Mouse (Mus musculus) forebrain, embryonic 14.5 days (tissue): Measurements from ENCODE around the gene Il1r1. TPM values are rescaled to one million over a fixed set of nuclear protein-coding genes. Genes with fewer than 3 reads are reported as not detected.

Source experiments
- ATAC-seq: fragments of 200-750 bp; cut with Nextera tagmentation; 2 replicates; pipeline ENCODE4 v1.8.0; 2017; ENCODE audit warnings: mild to moderate bottlenecking, moderate library complexity
- DNase-seq: peaks from one replicate; pipeline ENCODE4 v3.0.0-alpha.2; 2015; ENCODE audit warnings: low spot score
- H3K27ac ChIP-seq: fragments of 300-500 bp; sonication (generic); 2 replicates; pipeline ENCODE4 v1.5.1; 2014; ENCODE audit warnings: low read depth, mild to moderate bottlenecking, control low read depth, low read length, moderate library complexity
- H3K27me3 ChIP-seq: fragments of 300-500 bp; sonication (generic); replicated peaks from 2 replicates; pipeline ENCODE4 v1.6.1; 2014; ENCODE audit warnings: low read length, control low read depth, mixed read lengths; ENCODE audit not compliant: control insufficient read depth, insufficient read depth
- H3K36me3 ChIP-seq: fragments of 300-500 bp; sonication (generic); 2 replicates; pipeline ENCODE4 v1.6.1; 2014; ENCODE audit warnings: low read length, control low read depth; ENCODE audit not compliant: control insufficient read depth, insufficient read depth
- H3K4me1 ChIP-seq: fragments of 300-500 bp; sonication (generic); 2 replicates; pipeline ENCODE4 v1.6.1; 2014; ENCODE audit warnings: antibody characterized with exemption, low read length, control low read depth; ENCODE audit not compliant: control insufficient read depth, insufficient read depth
- H3K4me2 ChIP-seq: fragments of 300-500 bp; sonication (generic); 2 replicates; pipeline ENCODE4 v1.6.1; 2014; ENCODE audit warnings: mild to moderate bottlenecking, control low read depth, low read length
- H3K4me3 ChIP-seq: fragments of 300-500 bp; sonication (generic); 2 replicates; pipeline ENCODE4 v1.5.1; 2014; ENCODE audit warnings: low read depth, low read length, control low read depth
- H3K9ac ChIP-seq: fragments of 300-500 bp; sonication (generic); 2 replicates; pipeline ENCODE4 v1.6.1; 2014; ENCODE audit warnings: mild to moderate bottlenecking, low read length, control low read depth, moderate library complexity
- H3K9me3 ChIP-seq: fragments of 300-500 bp; sonication (generic); replicated peaks from 2 replicates; pipeline ENCODE4 v1.6.1; 2016; ENCODE audit warnings: low read length, control low read depth, mixed read lengths; ENCODE audit not compliant: control insufficient read depth
- WGBS: fragments of 180-500 bp; shearing (Covaris S2); extraction: QIAGEN DNeasy Blood & Tissue Kit; methylation state at CpG from one replicate; pipeline ENCODE4 v1.1.7; 2014; 5-methylcytosine and 5-hydroxymethylcytosine counted together
- polyA plus RNA-seq: library from polyadenylated mRNA; unstranded; fragments of >200 nt; fragmentation: Nextera tagmentation; extraction: Ambion mirVana; gene quantifications from 2 replicates; pipeline ENCODE4 v1.2.1, GENCODE M21; 2014

The Il1r1 gene
- polyA plus RNA-seq, 1 experiment from 2014 or later = 0.70 TPM

- H3K27me3 ChIP-seq = no peaks in the 10 kb centered on the region
- no peak for ATAC-seq
- H3K4me1 ChIP-seq = no peaks in the 10 kb centered on the region
- H3K4me2 ChIP-seq = no peak overlapping the region
- H3K9ac ChIP-seq = no peak overlapping the region
- DNase-seq = no peak
- no peak overlapping the region for H3K4me3 ChIP-seq
- H3K9me3 ChIP-seq = no peaks in the 10 kb centered on the region
- 71% methylated on average over 5 of the region's 5 CpGs for WGBS
- no peaks in the 10 kb centered on the region for H3K36me3 ChIP-seq
- no peak overlapping the region for H3K27ac ChIP-seq
Observed at GRCm38 (mm10) chr1:40190025-40190424, 34.9 kb upstream of the Il1r1 start.

DNA sequence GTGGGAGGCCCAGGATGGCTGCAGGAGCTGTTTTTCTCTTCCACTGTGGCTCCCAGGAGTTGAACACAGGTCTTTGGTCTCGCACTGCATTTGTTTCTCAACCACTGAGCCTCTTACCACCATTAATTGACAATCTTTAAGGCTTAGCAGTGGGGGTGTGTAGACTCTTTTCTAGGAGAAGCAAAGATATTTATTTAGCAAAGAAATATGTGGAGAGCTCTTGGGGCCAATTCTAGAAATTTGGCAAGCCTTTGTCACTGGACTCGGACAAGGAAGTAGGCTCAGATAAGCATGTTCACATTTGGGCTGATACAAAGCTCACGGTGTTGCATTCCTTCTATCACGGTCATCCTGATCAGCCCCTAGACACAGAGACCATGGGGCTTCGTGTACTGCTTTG, 34.0 kb upstream of the Il1r1 start:
- WGBS = 86% methylated on average over 5 of the region's 5 CpGs
- ATAC-seq (no peak), DNase-seq (no peak)
- Histone ChIP-seq H3K4me2 (no peak overlapping the region), H3K9ac (no peak overlapping the region), H3K4me3 (no peak overlapping the region), H3K9me3 (no peaks in the 10 kb centered on the region), H3K4me1 (no peaks in the 10 kb centered on the region), H3K36me3 (no peaks in the 10 kb centered on the region), H3K27me3 (no peaks in the 10 kb centered on the region), H3K27ac (no peak overlapping the region)

GRCm38 (mm10) chr1:40194279-40194678, 30.6 kb upstream of the Il1r1 start:
- Histone ChIP-seq H3K27ac (no peak overlapping the region), H3K27me3 (no peaks in the 10 kb centered on the region), H3K4me1 (no peaks in the 10 kb centered on the region), H3K9me3 (no peaks in the 10 kb centered on the region), H3K36me3 (no peaks in the 10 kb centered on the region), H3K4me2 (no peak overlapping the region), H3K9ac (no peak overlapping the region), H3K4me3 (no peak overlapping the region)
- no peak for ATAC-seq
- no peak for DNase-seq
- 85% methylated on average over 2 of the region's 2 CpGs for WGBS

DNA sequence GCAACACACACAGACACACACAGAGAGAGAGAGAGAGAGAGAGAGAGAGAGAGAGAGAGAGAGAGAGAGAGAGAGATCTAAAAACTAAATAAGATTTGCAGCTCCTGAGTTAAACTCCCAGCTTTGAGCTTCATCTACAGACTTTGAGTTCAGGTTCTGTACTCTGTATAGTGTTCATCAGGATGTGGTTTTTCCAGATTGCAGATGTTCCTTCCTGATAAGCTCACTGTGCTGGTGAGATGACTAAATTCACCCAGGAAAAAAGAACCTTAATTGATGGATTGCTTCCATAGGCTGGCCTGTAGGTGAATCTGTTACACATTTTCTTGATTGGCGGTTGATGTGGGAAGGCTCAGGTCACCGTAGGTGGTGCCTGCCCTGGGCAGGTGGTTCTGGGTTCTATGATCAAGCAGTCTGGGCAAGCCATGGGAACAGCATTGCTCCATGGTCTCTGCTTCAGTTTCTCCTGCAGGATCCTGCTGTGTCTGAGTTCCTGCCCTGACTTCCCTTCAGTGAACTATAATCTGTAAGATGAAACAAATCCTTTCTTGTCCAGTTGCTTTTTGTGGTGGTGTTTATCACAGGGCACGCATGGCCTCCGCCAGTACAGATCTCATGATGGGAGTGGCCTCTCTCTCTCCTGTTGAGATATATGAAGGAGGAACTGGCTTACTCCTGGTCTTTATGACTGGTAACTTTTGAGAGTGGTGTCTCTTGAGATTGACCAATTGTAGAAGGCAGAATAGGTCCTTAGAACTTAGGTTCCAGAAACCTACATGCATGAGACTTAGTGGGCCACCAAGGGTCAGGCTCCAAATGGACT, 11.3 kb upstream of the Il1r1 start:
- DNase-seq (no peak), ATAC-seq (no peak)
- 85% methylated on average over 4 of the region's 4 CpGs for WGBS
- no peaks in the 10 kb centered on the region; the same call in 1 of the 2 replicates for H3K9me3 ChIP-seq
- no peak overlapping the region for H3K4me3 ChIP-seq
- no peaks in the 10 kb centered on the region for H3K36me3 ChIP-seq
- H3K4me1 ChIP-seq = no peaks in the 10 kb centered on the region
- no peak overlapping the region for H3K9ac ChIP-seq
- H3K27ac ChIP-seq = no peak overlapping the region
- H3K27me3 ChIP-seq = no peaks in the 10 kb centered on the region
- no peak overlapping the region for H3K4me2 ChIP-seq

GRCm38 (mm10) chr1:40217521-40217920, 7.4 kb upstream of the Il1r1 start:
- Histone ChIP-seq H3K4me1 (no peaks in the 10 kb centered on the region), H3K27me3 (no peaks in the 10 kb centered on the region), H3K27ac (no peak overlapping the region), H3K9ac (no peak overlapping the region), H3K9me3 (no peaks in the 10 kb centered on the region; the same call in 1 of the 2 replicates), H3K4me2 (no peak overlapping the region), H3K4me3 (no peak overlapping the region), H3K36me3 (no peaks in the 10 kb centered on the region)
- ATAC-seq (no peak), DNase-seq (no peak)
- WGBS = 87% methylated on average over 5 of the region's 5 CpGs

GRCm38 (mm10) chr1:40218603-40219002, 6.3 kb upstream of the Il1r1 start:
- Histone ChIP-seq H3K9me3 (no peaks in the 10 kb centered on the region; the same call in 1 of the 2 replicates), H3K9ac (no peak overlapping the region), H3K4me3 (no peak overlapping the region), H3K4me1 (no peaks in the 10 kb centered on the region), H3K27me3 (no peaks in the 10 kb centered on the region), H3K4me2 (no peak overlapping the region), H3K27ac (no peak overlapping the region), H3K36me3 (no peaks in the 10 kb centered on the region)
- DNase-seq = no peak
- WGBS = 97% methylated on average over 3 of the region's 3 CpGs
- no peak for ATAC-seq

- H3K4me2 ChIP-seq = no peak overlapping the region
- no peaks in the 10 kb centered on the region; the same call in 1 of the 2 replicates for H3K9me3 ChIP-seq
- H3K9ac ChIP-seq = no peak overlapping the region
- no peaks in the 10 kb centered on the region for H3K36me3 ChIP-seq
- H3K4me1 ChIP-seq = no peaks in the 10 kb centered on the region
- no peak for DNase-seq
- ATAC-seq = no peak
- no peak overlapping the region for H3K4me3 ChIP-seq
- H3K27ac ChIP-seq = no peak overlapping the region
- no peaks in the 10 kb centered on the region for H3K27me3 ChIP-seq
- 57% methylated on average over 1 of the region's 1 CpGs for WGBS
Observed at GRCm38 (mm10) chr1:40220549-40220948, 4.3 kb upstream of the Il1r1 start.

GRCm38 (mm10) chr1:40221864-40222263, 3.0 kb upstream of the Il1r1 start:
- H3K36me3 ChIP-seq = no peaks in the 10 kb centered on the region
- no peaks in the 10 kb centered on the region for H3K4me1 ChIP-seq
- H3K4me2 ChIP-seq = no peak overlapping the region
- no peak for DNase-seq
- H3K27ac ChIP-seq = no peak overlapping the region
- H3K9me3 ChIP-seq = no peaks in the 10 kb centered on the region
- no peak overlapping the region for H3K4me3 ChIP-seq
- WGBS = 70% methylated on average over 4 of the region's 4 CpGs
- ATAC-seq = no peak
- no peak overlapping the region for H3K9ac ChIP-seq
- H3K27me3 ChIP-seq = no peaks in the 10 kb centered on the region

DNA sequence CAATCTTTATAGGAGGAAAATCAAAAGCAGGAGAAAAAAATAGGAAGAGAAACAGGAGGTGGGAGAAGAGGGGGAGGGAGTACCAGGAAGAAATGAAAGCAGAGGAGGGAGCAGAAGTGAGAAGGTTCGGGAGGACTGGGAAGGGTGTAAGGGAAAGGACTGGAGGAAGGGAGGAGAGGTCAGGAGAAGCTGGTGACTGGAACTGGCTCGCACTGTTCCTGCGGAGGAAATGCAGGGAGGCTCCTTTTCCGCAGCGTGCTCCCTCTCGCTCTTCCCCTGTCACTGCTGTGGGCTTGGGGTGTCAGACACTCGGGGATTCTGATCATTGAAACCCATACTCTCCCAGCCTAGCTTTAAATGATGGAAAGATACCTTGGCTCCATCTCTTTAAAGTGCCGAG, 2.2 kb upstream of the Il1r1 start:
- no peaks in the 10 kb centered on the region for H3K27me3 ChIP-seq
- no peak for DNase-seq
- no peaks in the 10 kb centered on the region for H3K9me3 ChIP-seq
- no peaks in the 10 kb centered on the region for H3K4me1 ChIP-seq
- no peak overlapping the region for H3K4me2 ChIP-seq
- no peak overlapping the region for H3K4me3 ChIP-seq
- ATAC-seq = no peak
- no peak overlapping the region for H3K9ac ChIP-seq
- no peaks in the 10 kb centered on the region for H3K36me3 ChIP-seq
- 93% methylated on average over 8 of the region's 8 CpGs for WGBS
- no peak overlapping the region for H3K27ac ChIP-seq
